Mouse (Mus musculus) embryonic fibroblast, embryonic 13.5 days (primary cell): Measurements from ENCODE around the gene Zc3h12a.

Experiments used
- CTCF ChIP-seq: IDR thresholded peaks from 2 replicates; pipeline ENCODE4 v1.5.1; 2011; ENCODE audit warnings: mild to moderate bottlenecking, control low read depth, low read length, moderate library complexity, borderline replicate concordance; ENCODE audit not compliant: insufficient read depth
- POLR2A ChIP-seq: IDR thresholded peaks from 2 replicates; pipeline ENCODE4 v1.6.1; 2011; ENCODE audit warnings: low read depth, mild to moderate bottlenecking, control low read depth, low read length, moderate library complexity

DNA sequence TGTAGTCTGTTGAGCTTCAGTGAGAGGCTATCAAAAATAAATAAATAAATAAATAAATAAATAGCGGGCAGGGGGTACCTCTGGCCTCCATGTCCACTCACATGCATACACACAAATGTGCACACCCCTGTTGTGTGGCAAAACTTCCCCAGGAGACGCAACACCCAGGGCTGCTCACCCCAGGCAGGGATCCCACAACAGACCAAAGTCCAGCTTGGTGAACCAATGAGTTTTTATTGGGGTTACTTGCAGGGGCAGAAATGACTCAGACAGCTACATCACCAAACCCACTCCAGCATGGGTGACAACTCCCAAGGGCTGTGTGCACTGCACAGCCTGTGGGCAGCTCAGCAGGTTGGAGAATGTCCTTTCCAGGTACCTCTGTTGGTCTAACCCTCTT lies 49.9 kb downstream of the Zc3h12a start:
- no peak for TF ChIP-seq CTCF
- TF ChIP-seq POLR2A, result no peak
